Mouse (Mus musculus): Measurements from ENCODE around the gene Capn10. TPM values are rescaled to one million over a fixed set of nuclear protein-coding genes. Genes with fewer than 3 reads are reported as not detected.

Gene Capn10
- polyA plus RNA-seq, 1 experiment = 39.4 TPM

GRCm38 (mm10) chr1:92971879-92972795 lies 38.0 kb downstream of the Capn10 start:
- no peak for DNase-seq (ENCODE audit: extremely low spot score in 1 of 2, low spot score in 1 of 2)

GRCm38 (mm10) chr1:92972854-92973253 lies 38.7 kb downstream of the Capn10 start:
- DNase-seq (ENCODE audit: extremely low spot score in 1 of 2, low spot score in 1 of 2) = peak in 1 of 2 experiments; percentile 33

GRCm38 (mm10) chr1:92976141-92976566 lies 42.0 kb downstream of the Capn10 start:
- no peak for DNase-seq (ENCODE audit: extremely low spot score in 1 of 2, low spot score in 1 of 2)

GRCm38 (mm10) chr1:92978645-92979044 lies 44.5 kb downstream of the Capn10 start:
- DNase-seq (ENCODE audit: extremely low spot score in 1 of 2, low spot score in 1 of 2) = no peak

GRCm38 (mm10) chr1:92979073-92979602 lies 45.0 kb downstream of the Capn10 start:
- DNase-seq (ENCODE audit: extremely low spot score in 1 of 2, low spot score in 1 of 2) = no peak

GRCm38 (mm10) chr1:92981056-92981845 lies 47.1 kb downstream of the Capn10 start:
- DNase-seq (ENCODE audit: extremely low spot score in 1 of 2, low spot score in 1 of 2) = no peak

- no peak for DNase-seq (ENCODE audit: extremely low spot score in 1 of 2, low spot score in 1 of 2)
These were observed 48.9 kb downstream of the Capn10 start for GRCm38 (mm10) chr1:92982931-92983605.

GRCm38 (mm10) chr1:92984999-92985398 lies 50.8 kb downstream of the Capn10 start:
- no peak for DNase-seq (ENCODE audit: extremely low spot score in 1 of 2, low spot score in 1 of 2)

- no peak for DNase-seq (ENCODE audit: extremely low spot score in 1 of 2, low spot score in 1 of 2)
These were observed 54.7 kb downstream of the Capn10 start for GRCm38 (mm10) chr1:92988894-92989293.

- no peak for DNase-seq (ENCODE audit: extremely low spot score in 1 of 2, low spot score in 1 of 2)
These were observed 55.7 kb downstream of the Capn10 start for GRCm38 (mm10) chr1:92989891-92990290.

GRCm38 (mm10) chr1:92992214-92992855 lies 58.2 kb downstream of the Capn10 start:
- no peak for DNase-seq (ENCODE audit: extremely low spot score in 1 of 2, low spot score in 1 of 2)

- DNase-seq (ENCODE audit: extremely low spot score in 1 of 2, low spot score in 1 of 2) = no peak
These were observed 58.7 kb downstream of the Capn10 start for GRCm38 (mm10) chr1:92992880-92993279.

Other genes starting within 250 kb of the Capn10 start
- gene Gpc1, start 102.7 kb upstream of the Capn10 start, polyA plus RNA-seq (2012; rRNA removed) = 60.9 and 64.8 TPM in 2 replicates
- gene Ankmy1, start 31.5 kb upstream of the Capn10 start, polyA plus RNA-seq (2012; rRNA removed) = 0.17 and 0.34 TPM in 2 replicates
- gene Dusp28, start 27.4 kb upstream of the Capn10 start, polyA plus RNA-seq (2012; rRNA removed) = 45.5 and 47.4 TPM in 2 replicates
- 43.1 and 48.1 TPM in 2 replicates for gene Rnpepl1, start 23.6 kb upstream of the Capn10 start, polyA plus RNA-seq (2012; rRNA removed)
- 0.36 and 0.40 TPM in 2 replicates for gene Gpr35, start 16.5 kb downstream of the Capn10 start, polyA plus RNA-seq (2012; rRNA removed)
- not detected in 2 replicates for gene Aqp12, start 72.0 kb downstream of the Capn10 start, polyA plus RNA-seq (2012; rRNA removed)
- gene Kif1a, start 167.6 kb downstream of the Capn10 start, polyA plus RNA-seq (2012; rRNA removed) = 305 and 323 TPM in 2 replicates
- not detected in 2 replicates for gene Agxt, start 200.9 kb downstream of the Capn10 start, polyA plus RNA-seq (2012; rRNA removed)
- gene 2310007B03Rik, start 226.6 kb downstream of the Capn10 start, polyA plus RNA-seq (2012; rRNA removed) = not detected in 2 replicates
- gene Crocc2, start 234.3 kb downstream of the Capn10 start, polyA plus RNA-seq (2012; rRNA removed) = 0.10 and 0.11 TPM in 2 replicates